Mouse (Mus musculus) cortical plate, adult 2 months (tissue): ENCODE data around the gene Usp54.

Experiments used
- CTCF ChIP-seq: fragments of 200-500 bp; IDR thresholded peaks from 2 replicates; pipeline ENCODE4 v1.5.1; 2011; ENCODE audit warnings: mild to moderate bottlenecking, control low read depth, low read length; ENCODE audit not compliant: insufficient read depth; ENCODE audit errors: extremely low read depth
- POLR2A ChIP-seq: fragments of 200-500 bp; IDR thresholded peaks from 2 replicates; pipeline ENCODE4 v1.6.1; 2011; ENCODE audit warnings: mild to moderate bottlenecking, low read length, control low read depth; ENCODE audit not compliant: insufficient read depth; ENCODE audit errors: extremely low read depth

GRCm38 (mm10) chr14:20545529-20546331, 95.1 kb downstream of the Usp54 start:
- no peak for TF ChIP-seq CTCF
- TF ChIP-seq POLR2A: no peak
